Mouse (Mus musculus) megakaryocyte-erythroid progenitor cell, adult 5-6 weeks (primary cell): Measurements from ENCODE around the gene Fsd1. TPM values are rescaled to one million over a fixed set of nuclear protein-coding genes. Genes with fewer than 3 reads are reported as not detected.

ENCODE experiments used
- ATAC-seq: replicated peaks from 2 replicates; pipeline ENCODE4 v1.8.0; 2016; ENCODE audit warnings: mild to moderate bottlenecking, inconsistent platforms; ENCODE audit not compliant: severe bottlenecking, poor library complexity, low FRiP score, low TSS enrichment
- total RNA-seq, 2 experiments: library from RNA; stranded (forward) in 1 of 2; stranded (reverse) in 1 of 2; fragments of 200-1000, 215-1000 nt in 1 of 2; fragments of >200 nt in 1 of 2; fragmentation: Nextera tagmentation in 1 of 2; gene quantifications; 2 replicates each; pipeline ENCODE4 v1.2.3; 2014 to 2017

Fsd1 gene
- total RNA-seq, 2 experiments from 2014 or later = not detected

DNA sequence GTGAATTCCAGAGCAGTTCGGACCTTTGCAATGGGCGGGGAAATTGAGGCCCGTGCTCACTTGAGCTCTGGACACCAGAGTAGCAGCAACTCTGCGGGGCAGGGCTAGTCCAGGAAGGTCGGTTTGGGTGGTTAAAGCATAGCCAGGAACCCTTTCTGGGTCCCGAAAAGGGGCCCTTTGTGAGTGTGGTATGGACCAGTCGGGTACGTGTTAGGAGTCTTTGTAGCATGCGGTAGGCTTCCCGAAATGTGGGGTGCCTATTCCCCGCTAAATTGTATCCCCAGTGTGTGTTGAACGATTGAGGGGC is 54.5 kb downstream of the Fsd1 start:
- no peak for ATAC-seq

Other genes with a start within 250 kb of the Fsd1 start
- gene Adgre4, start 236.5 kb upstream of the Fsd1 start, total RNA-seq (2014; fragmentation: Nextera tagmentation) = not detected in 2 replicates
- 0.56 TPM in 1 of 2 replicates, not detected in the other for gene Adgre4, start 236.5 kb upstream of the Fsd1 start, total RNA-seq (2017)
- gene Zfp119a, start 107.6 kb upstream of the Fsd1 start, total RNA-seq (2014; fragmentation: Nextera tagmentation) = 2.2 and 4.2 TPM in 2 replicates
- 3.9 and 7.0 TPM in 2 replicates for gene Zfp119a, start 107.6 kb upstream of the Fsd1 start, total RNA-seq (2017)
- gene Zfp959, start 94.4 kb upstream of the Fsd1 start, total RNA-seq (2014; fragmentation: Nextera tagmentation) = 14.4 and 15.0 TPM in 2 replicates
- 10.5 and 13.4 TPM in 2 replicates for gene Zfp959, start 94.4 kb upstream of the Fsd1 start, total RNA-seq (2017)
- gene Zfp119b, start 37.0 kb upstream of the Fsd1 start, total RNA-seq (2014; fragmentation: Nextera tagmentation) = 2.0 and 4.8 TPM in 2 replicates
- 1.2 and 10.3 TPM in 2 replicates for gene Zfp119b, start 37.0 kb upstream of the Fsd1 start, total RNA-seq (2017)
- 0.42 TPM in 1 of 2 replicates, not detected in the other for gene Ebi3, start 33.9 kb upstream of the Fsd1 start, total RNA-seq (2014; fragmentation: Nextera tagmentation)
- 0.47 TPM in 1 of 2 replicates, not detected in the other for gene Ebi3, start 33.9 kb upstream of the Fsd1 start, total RNA-seq (2017)
- gene Yju2, start 27.4 kb upstream of the Fsd1 start, total RNA-seq (2014; fragmentation: Nextera tagmentation) = 11.2 and 18.7 TPM in 2 replicates
- gene Yju2, start 27.4 kb upstream of the Fsd1 start, total RNA-seq (2017) = 17.1 and 25.5 TPM in 2 replicates
- not detected in 2 replicates for gene Shd, start 16.0 kb upstream of the Fsd1 start, total RNA-seq (2014; fragmentation: Nextera tagmentation)
- not detected in 2 replicates for gene Shd, start 16.0 kb upstream of the Fsd1 start, total RNA-seq (2017)
- gene Stap2, start 19.1 kb downstream of the Fsd1 start, total RNA-seq (2014; fragmentation: Nextera tagmentation) = not detected in 2 replicates
- gene Stap2, start 19.1 kb downstream of the Fsd1 start, total RNA-seq (2017) = not detected in 2 replicates
- 5.4 and 12.1 TPM in 2 replicates for gene Mpnd, start 19.2 kb downstream of the Fsd1 start, total RNA-seq (2014; fragmentation: Nextera tagmentation)
- 2.1 and 6.2 TPM in 2 replicates for gene Mpnd, start 19.2 kb downstream of the Fsd1 start, total RNA-seq (2017)
- 25.2 and 35.7 TPM in 2 replicates for gene Sh3gl1, start 50.1 kb downstream of the Fsd1 start, total RNA-seq (2014; fragmentation: Nextera tagmentation)
- gene Sh3gl1, start 50.1 kb downstream of the Fsd1 start, total RNA-seq (2017) = 13.6 and 22.1 TPM in 2 replicates
- gene Chaf1a, start 53.9 kb downstream of the Fsd1 start, total RNA-seq (2014; fragmentation: Nextera tagmentation) = 46.9 and 47.7 TPM in 2 replicates
- 34.5 and 37.5 TPM in 2 replicates for gene Chaf1a, start 53.9 kb downstream of the Fsd1 start, total RNA-seq (2017)
- 16.3 and 21.1 TPM in 2 replicates for gene Ubxn6, start 88.5 kb downstream of the Fsd1 start, total RNA-seq (2014; fragmentation: Nextera tagmentation)
- gene Ubxn6, start 88.5 kb downstream of the Fsd1 start, total RNA-seq (2017) = 13.2 and 29.1 TPM in 2 replicates
- gene Hdgfl2, start 93.1 kb downstream of the Fsd1 start, total RNA-seq (2014; fragmentation: Nextera tagmentation) = 84.1 and 100 TPM in 2 replicates
- gene Hdgfl2, start 93.1 kb downstream of the Fsd1 start, total RNA-seq (2017) = 70.9 and 103 TPM in 2 replicates
- gene Plin4, start 123.3 kb downstream of the Fsd1 start, total RNA-seq (2014; fragmentation: Nextera tagmentation) = not detected in 2 replicates
- gene Plin4, start 123.3 kb downstream of the Fsd1 start, total RNA-seq (2017) = not detected in 2 replicates
- gene Plin5, start 131.1 kb downstream of the Fsd1 start, total RNA-seq (2014; fragmentation: Nextera tagmentation) = not detected in 2 replicates
- 0.23 TPM in 1 of 2 replicates, not detected in the other for gene Plin5, start 131.1 kb downstream of the Fsd1 start, total RNA-seq (2017)
- gene Lrg1, start 135.5 kb downstream of the Fsd1 start, total RNA-seq (2014; fragmentation: Nextera tagmentation) = 1.8 TPM in 1 of 2 replicates, not detected in the other
- 2.1 TPM in 1 of 2 replicates, not detected in the other for gene Lrg1, start 135.5 kb downstream of the Fsd1 start, total RNA-seq (2017)
- gene Sema6b, start 153.8 kb downstream of the Fsd1 start, total RNA-seq (2014; fragmentation: Nextera tagmentation) = 0.24 TPM in 1 of 2 replicates, not detected in the other
- 0.42 TPM in 1 of 2 replicates, not detected in the other for gene Sema6b, start 153.8 kb downstream of the Fsd1 start, total RNA-seq (2017)
- 0.76 and 1.6 TPM in 2 replicates for gene Tnfaip8l1, start 176.0 kb downstream of the Fsd1 start, total RNA-seq (2014; fragmentation: Nextera tagmentation)
- gene Tnfaip8l1, start 176.0 kb downstream of the Fsd1 start, total RNA-seq (2017) = not detected in 2 replicates
- 28.7 and 59.7 TPM in 2 replicates for gene Mydgf, start 197.4 kb downstream of the Fsd1 start, total RNA-seq (2014; fragmentation: Nextera tagmentation)
- 21.5 and 25.3 TPM in 2 replicates for gene Mydgf, start 197.4 kb downstream of the Fsd1 start, total RNA-seq (2017)
- 25.3 and 33.5 TPM in 2 replicates for gene Dpp9, start 232.4 kb downstream of the Fsd1 start, total RNA-seq (2014; fragmentation: Nextera tagmentation)
- 8.6 and 11.7 TPM in 2 replicates for gene Dpp9, start 232.4 kb downstream of the Fsd1 start, total RNA-seq (2017)